Mouse (Mus musculus) kidney, postnatal 0 days (tissue): Measurements from ENCODE around the gene Slc12a4. TPM values are rescaled to one million over a fixed set of nuclear protein-coding genes. Genes with fewer than 3 reads are reported as not detected.

ENCODE experiments used
- ATAC-seq: fragments of 200-750 bp; cut with Nextera tagmentation; replicated peaks from 2 replicates; pipeline ENCODE4 v1.8.0; 2017; ENCODE audit warnings: low read depth, moderate number of reproducible peaks, moderate TSS enrichment, moderate library complexity; ENCODE audit not compliant: low FRiP score
- DNase-seq: peaks from one replicate; pipeline ENCODE4 v3.0.0-alpha.2; 2016; ENCODE audit warnings: low spot score
- H3K27ac ChIP-seq: fragments of 300-500 bp; sonication (generic); 2 replicates; pipeline ENCODE4 v1.5.1; 2014; ENCODE audit warnings: mild to moderate bottlenecking
- H3K27me3 ChIP-seq: fragments of 300-500 bp; sonication (generic); 2 replicates; pipeline ENCODE4 v1.6.1; 2014; ENCODE audit warnings: low read length, mixed read lengths; ENCODE audit not compliant: insufficient read depth
- H3K36me3 ChIP-seq: fragments of 300-500 bp; sonication (generic); 2 replicates; pipeline ENCODE4 v1.6.1; 2014; ENCODE audit warnings: low read length, mixed read lengths; ENCODE audit not compliant: insufficient read depth
- H3K4me1 ChIP-seq: fragments of 300-500 bp; sonication (generic); replicated peaks from 2 replicates; pipeline ENCODE4 v1.6.1; 2014; ENCODE audit warnings: antibody characterized with exemption, low read length, mixed read lengths; ENCODE audit not compliant: insufficient read depth
- H3K4me2 ChIP-seq: fragments of 300-500 bp; sonication (generic); 2 replicates; pipeline ENCODE4 v1.6.1; 2014; ENCODE audit warnings: mild to moderate bottlenecking, low read length, moderate library complexity, mixed read lengths
- H3K4me3 ChIP-seq: fragments of 300-500 bp; sonication (generic); replicated peaks from 2 replicates; pipeline ENCODE4 v1.5.1; 2014; ENCODE audit warnings: low read depth, low read length
- H3K9ac ChIP-seq: fragments of 300-500 bp; sonication (generic); 2 replicates; pipeline ENCODE4 v1.6.1; 2014; ENCODE audit warnings: low read depth, low read length
- H3K9me3 ChIP-seq: fragments of 300-500 bp; sonication (generic); replicated peaks from 2 replicates; pipeline ENCODE4 v1.6.1; 2016; ENCODE audit warnings: low read length, inconsistent platforms, mixed read lengths
- CTCF ChIP-seq: IDR thresholded peaks from 2 replicates; pipeline ENCODE4 v1.5.1; 2016; ENCODE audit warnings: antibody characterized with exemption, low read depth, mild to moderate bottlenecking, moderate library complexity
- WGBS: fragments of 180-500 bp; shearing (Covaris S2); extraction: QIAGEN DNeasy Blood & Tissue Kit; methylation state at CpG from one replicate; pipeline ENCODE4 v1.1.7; 2014; 5-methylcytosine and 5-hydroxymethylcytosine counted together
- polyA plus RNA-seq: library from polyadenylated mRNA; unstranded; fragments of >200 nt; fragmentation: Nextera tagmentation; extraction: Ambion mirVana; gene quantifications from 2 replicates; pipeline ENCODE4 v1.2.1, GENCODE M21; 2015

The Slc12a4 gene
- polyA plus RNA-seq, 1 experiment from 2014 or later = 19.8 TPM

- WGBS = 69% methylated on average over 7 of the region's 7 CpGs
- H3K4me3 ChIP-seq = no peak overlapping the region
- no peaks in the 10 kb centered on the region for H3K9me3 ChIP-seq
- H3K36me3 ChIP-seq = no peaks in the 10 kb centered on the region
- no peak; the same call in 1 of the 2 replicates for TF ChIP-seq CTCF
- no peak overlapping the region for H3K27ac ChIP-seq
- ATAC-seq (no peak), DNase-seq (no peak)
- H3K4me2 ChIP-seq = no peak overlapping the region
- H3K4me1 ChIP-seq = no peaks in the 10 kb centered on the region
- no peak overlapping the region for H3K9ac ChIP-seq
- H3K27me3 ChIP-seq = no peaks in the 10 kb centered on the region
Measured at GRCm38 (mm10) chr8:105975363-105975762, 9.5 kb upstream of the Slc12a4 start.

GRCm38 (mm10) chr8:105971019-105971720, 5.3 kb upstream of the Slc12a4 start:
- TF ChIP-seq CTCF = no peak
- no peaks in the 10 kb centered on the region for H3K9me3 ChIP-seq
- no peak for ATAC-seq
- no peaks in the 10 kb centered on the region for H3K27me3 ChIP-seq
- no peak overlapping the region for H3K4me3 ChIP-seq
- no peak overlapping the region for H3K4me2 ChIP-seq
- no peak for DNase-seq
- no peaks in the 10 kb centered on the region for H3K36me3 ChIP-seq
- no peak overlapping the region for H3K27ac ChIP-seq
- H3K9ac ChIP-seq = no peak overlapping the region
- WGBS = 77% methylated on average over 8 of the region's 8 CpGs
- H3K4me1 ChIP-seq = peaks cover 9% of the 10 kb centered on the region; the same call in 1 of the 2 replicates

- Histone ChIP-seq H3K36me3 (no peaks in the 10 kb centered on the region), H3K9me3 (no peaks in the 10 kb centered on the region), H3K4me3 (no peak overlapping the region), H3K4me2 (no peak overlapping the region), H3K4me1 (peaks cover 20% of the 10 kb centered on the region), H3K9ac (no peak overlapping the region), H3K27me3 (no peaks in the 10 kb centered on the region), H3K27ac (no peak overlapping the region)
- no peak for DNase-seq
- 59% methylated on average over 1 of the region's 1 CpGs for WGBS
- ATAC-seq = no peak
- TF ChIP-seq CTCF = no peak
Measured at GRCm38 (mm10) chr8:105969367-105969766, 3.5 kb upstream of the Slc12a4 start.

GRCm38 (mm10) chr8:105966692-105967311, 905 bp upstream of the Slc12a4 start:
- peak overlapping the region; percentile 87 for H3K4me2 ChIP-seq
- H3K36me3 ChIP-seq = no peaks in the 10 kb centered on the region
- H3K4me3 ChIP-seq = peak overlapping the region; percentile 85; the same call in 1 of the 2 replicates
- DNase-seq (peak; percentile 89), ATAC-seq (no peak)
- H3K9ac ChIP-seq = 0 out of 2 replicates have a peak overlapping the region, but pooled peaks have one; percentile 23
- no peaks in the 10 kb centered on the region for H3K9me3 ChIP-seq
- WGBS = 10% methylated on average over 19 of the region's 19 CpGs
- peak overlapping the region; percentile 64 for H3K27ac ChIP-seq
- 0 out of 2 replicates have a peak, but pooled peaks have one; percentile 3 for TF ChIP-seq CTCF
- no peaks in the 10 kb centered on the region for H3K27me3 ChIP-seq
- peaks cover 20% of the 10 kb centered on the region for H3K4me1 ChIP-seq

DNA sequence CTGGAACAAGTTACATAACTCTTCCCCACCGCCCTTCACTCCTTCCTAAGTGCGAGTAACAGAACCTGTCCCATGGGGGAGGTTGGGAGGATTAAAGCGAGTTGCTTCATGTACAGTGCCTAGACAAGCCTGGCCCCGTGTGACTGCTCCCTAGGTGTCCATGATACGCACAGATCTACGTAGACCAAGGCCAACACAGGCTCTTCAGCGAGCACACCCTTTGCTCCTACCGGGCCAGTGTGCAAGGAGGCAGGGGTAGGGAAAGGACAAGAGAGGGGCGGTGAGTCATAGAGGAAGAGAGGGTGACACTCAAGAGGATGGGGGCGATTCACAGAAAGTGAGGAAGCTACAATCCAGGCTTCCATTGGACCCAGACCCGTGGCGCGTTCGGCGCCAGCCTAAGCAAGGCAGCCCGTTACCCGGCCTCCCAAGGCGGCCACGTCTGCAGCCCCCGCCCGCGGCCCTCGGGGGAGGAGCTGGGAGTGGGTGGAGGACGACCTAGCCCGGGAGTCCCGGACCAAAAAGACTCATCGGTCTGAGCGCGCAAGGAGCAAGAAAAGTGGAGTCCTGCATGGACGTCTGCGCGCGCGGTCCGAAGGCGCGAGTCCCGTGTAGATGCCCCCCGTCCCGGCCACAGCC, 512 bp downstream of the Slc12a4 start:
- no peaks in the 10 kb centered on the region for H3K27me3 ChIP-seq
- peak overlapping the region; percentile 87 for H3K4me2 ChIP-seq
- ATAC-seq (peak; percentile 59), DNase-seq (peak; percentile 53)
- 5% methylated on average over 38 of the region's 40 CpGs for WGBS
- H3K36me3 ChIP-seq = no peaks in the 10 kb centered on the region
- no peak for TF ChIP-seq CTCF
- H3K27ac ChIP-seq = peak overlapping the region; percentile 91
- H3K4me1 ChIP-seq = peaks cover 20% of the 10 kb centered on the region
- no peaks in the 10 kb centered on the region for H3K9me3 ChIP-seq
- H3K9ac ChIP-seq = peak overlapping the region; percentile 89
- H3K4me3 ChIP-seq = peak overlapping the region; percentile 85

DNA sequence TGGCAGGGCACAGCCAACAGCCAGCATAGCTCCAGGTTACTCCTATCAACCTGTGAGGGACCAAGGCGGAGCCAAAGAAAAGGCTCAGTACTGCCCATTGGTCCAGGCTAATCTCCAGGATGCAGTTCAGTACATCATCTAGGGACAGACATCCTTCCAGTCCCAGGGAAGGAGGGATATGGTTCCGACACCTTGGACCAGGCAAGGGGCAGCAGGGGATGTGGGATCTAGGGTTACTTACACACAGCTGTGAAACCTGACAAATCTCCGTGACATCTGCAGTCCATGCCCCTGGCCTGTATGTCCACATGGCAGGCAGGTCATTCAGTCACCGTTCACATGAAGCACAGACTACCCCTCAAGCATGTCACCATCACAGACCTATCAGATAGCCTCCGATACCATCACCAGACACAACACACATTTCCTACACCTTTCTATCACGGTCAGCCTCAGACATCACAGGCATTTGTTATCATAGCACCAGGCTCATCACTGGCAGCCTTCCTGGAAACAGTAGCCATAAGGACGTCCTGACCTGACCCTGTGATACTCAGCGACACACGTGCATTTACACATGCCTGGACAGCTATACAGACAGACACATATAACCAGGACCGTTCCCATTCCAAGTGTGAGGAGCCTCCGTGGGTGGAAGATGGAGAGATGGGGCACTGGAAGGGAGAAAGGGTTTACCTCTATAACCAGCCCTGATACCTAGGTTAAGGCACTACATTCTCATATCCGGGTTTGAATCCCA, 1.2 kb downstream of the Slc12a4 start:
- H3K27ac ChIP-seq = no peak overlapping the region
- ATAC-seq (no peak), DNase-seq (no peak)
- TF ChIP-seq CTCF = no peak
- peak overlapping the region; percentile 89 for H3K9ac ChIP-seq
- WGBS = 51% methylated on average over 12 of the region's 12 CpGs
- H3K9me3 ChIP-seq = no peaks in the 10 kb centered on the region
- peaks cover 20% of the 10 kb centered on the region for H3K4me1 ChIP-seq
- H3K4me3 ChIP-seq = peak overlapping the region; percentile 85
- no peaks in the 10 kb centered on the region for H3K27me3 ChIP-seq
- H3K4me2 ChIP-seq = peak overlapping the region; percentile 87
- no peaks in the 10 kb centered on the region for H3K36me3 ChIP-seq
